Mouse (Mus musculus): ENCODE measurements around the gene Dnajb8.

The Dnajb8 gene

GRCm38 (mm10) chr6:88229221-88229620 is 7.2 kb downstream of the Dnajb8 start:
- no peak for DNase-seq (ENCODE audit: low spot score in 2 of 2)

GRCm38 (mm10) chr6:88231821-88232220 is 9.8 kb downstream of the Dnajb8 start:
- no peak for DNase-seq (ENCODE audit: low spot score in 2 of 2)

- DNase-seq (ENCODE audit: low spot score in 2 of 2) = no peak
Measured at GRCm38 (mm10) chr6:88232221-88232620, 10.2 kb downstream of the Dnajb8 start.

GRCm38 (mm10) chr6:88233996-88234395 is 11.9 kb downstream of the Dnajb8 start:
- no peak for DNase-seq (ENCODE audit: low spot score in 2 of 2)

GRCm38 (mm10) chr6:88235461-88235860 is 13.4 kb downstream of the Dnajb8 start:
- no peak for DNase-seq (ENCODE audit: low spot score in 2 of 2)

GRCm38 (mm10) chr6:88235983-88236382 is 13.9 kb downstream of the Dnajb8 start:
- no peak for DNase-seq (ENCODE audit: low spot score in 2 of 2)

- DNase-seq (ENCODE audit: low spot score in 2 of 2) = no peak
Measured at GRCm38 (mm10) chr6:88236513-88236912, 14.4 kb downstream of the Dnajb8 start.

- DNase-seq (ENCODE audit: low spot score in 2 of 2) = peak in 1 of 2 experiments; percentile 64
Measured at GRCm38 (mm10) chr6:88242604-88243003, 20.5 kb downstream of the Dnajb8 start.

- no peak for DNase-seq (ENCODE audit: low spot score in 2 of 2)
Measured at GRCm38 (mm10) chr6:88249231-88249630, 27.2 kb downstream of the Dnajb8 start.

- DNase-seq (ENCODE audit: low spot score in 2 of 2) = no peak
Measured at GRCm38 (mm10) chr6:88251396-88251795, 29.3 kb downstream of the Dnajb8 start.

GRCm38 (mm10) chr6:88251798-88252478 is 29.9 kb downstream of the Dnajb8 start:
- no peak for DNase-seq (ENCODE audit: low spot score in 2 of 2)

- DNase-seq (ENCODE audit: low spot score in 2 of 2) = no peak
Measured at GRCm38 (mm10) chr6:88254082-88254481, 32.0 kb downstream of the Dnajb8 start.

GRCm38 (mm10) chr6:88255435-88255834 is 33.4 kb downstream of the Dnajb8 start:
- no peak for DNase-seq (ENCODE audit: low spot score in 2 of 2)

- no peak for DNase-seq (ENCODE audit: low spot score in 2 of 2)
Measured at GRCm38 (mm10) chr6:88259621-88260020, 37.6 kb downstream of the Dnajb8 start.

- DNase-seq (ENCODE audit: low spot score in 2 of 2) = no peak
Measured at GRCm38 (mm10) chr6:88260645-88261044, 38.6 kb downstream of the Dnajb8 start.

- no peak for DNase-seq (ENCODE audit: low spot score in 2 of 2)
Measured at GRCm38 (mm10) chr6:88262160-88262559, 40.1 kb downstream of the Dnajb8 start.

- no peak for DNase-seq (ENCODE audit: low spot score in 2 of 2)
Measured at GRCm38 (mm10) chr6:88265355-88265754, 43.3 kb downstream of the Dnajb8 start.

GRCm38 (mm10) chr6:88266055-88266454 is 44.0 kb downstream of the Dnajb8 start:
- no peak for DNase-seq (ENCODE audit: low spot score in 2 of 2)

- no peak for DNase-seq (ENCODE audit: low spot score in 2 of 2)
Measured at GRCm38 (mm10) chr6:88267068-88267467, 45.0 kb downstream of the Dnajb8 start.

GRCm38 (mm10) chr6:88267970-88268369 is 45.9 kb downstream of the Dnajb8 start:
- no peak for DNase-seq (ENCODE audit: low spot score in 2 of 2)

GRCm38 (mm10) chr6:88274623-88275022 is 52.6 kb downstream of the Dnajb8 start:
- DNase-seq (ENCODE audit: low spot score in 2 of 2) = no peak

GRCm38 (mm10) chr6:88276221-88276620 is 54.2 kb downstream of the Dnajb8 start:
- no peak for DNase-seq (ENCODE audit: low spot score in 2 of 2)

GRCm38 (mm10) chr6:88277242-88277641 is 55.2 kb downstream of the Dnajb8 start:
- no peak for DNase-seq (ENCODE audit: low spot score in 2 of 2)

- no peak for DNase-seq (ENCODE audit: low spot score in 2 of 2)
Measured at GRCm38 (mm10) chr6:88278141-88278540, 56.1 kb downstream of the Dnajb8 start.

Data from cerebellum, postnatal 4 days (tissue).